In genomic region chr8:71988110-71988866, GRCm38 (mm10) we compare ENCODE assay signal across 8 mouse cellular contexts. TPM values are rescaled to one million over a fixed set of nuclear protein-coding genes. Genes with fewer than 3 reads are reported as not detected.
DNase-seq lines count a peak whose midpoint lies in the region.

No protein-coding gene starts in this region.

- DNase-seq in Muller cell, postnatal 12 days (ENCODE audit: inconsistent ontology term) = peak; percentile 43
- DNase-seq in cerebellum, adult 9-10 months = peak; percentile 71
- DNase-seq in frontal cortex, postnatal 10 days (ENCODE audit: low spot score in 2 of 2) = peak; percentile 37 to 75
- peak; percentile 66 for DNase-seq in induced T-regulatory cell, adult 2 months (ENCODE audit: low read depth)
- DNase-seq in left cerebral cortex, adult 8-10 months (ENCODE audit: low spot score in 2 of 2) = peak; percentile 65 to 68
- DNase-seq in lung, postnatal 4 days = peak; percentile 67 to 74
- DNase-seq in right cerebral cortex, postnatal 10 days (ENCODE audit: low spot score in 2 of 2) = peak; percentile 87 to 88
- DNase-seq in urinary bladder, postnatal 14 days (ENCODE audit: low spot score) = peak; percentile 64

RNA-seq across cellular contexts. Expression of gene Cyp4f18, which starts 21.1 kb away (rescaled TPM):
- total RNA-seq in left cerebral cortex, adult 8-10 months (2022) = not detected

RNA-seq across cellular contexts. Expression of gene Zfp961, which starts 37.5 kb away (rescaled TPM):
- 10 to 100 TPM; 13.0 to 23.1 (median 19.1) TPM for total RNA-seq in left cerebral cortex, adult 8-10 months (2022)

RNA-seq across cellular contexts. Expression of gene Olfr372, which starts 52.7 kb away (rescaled TPM):
- not detected for total RNA-seq in left cerebral cortex, adult 8-10 months (2022)

Comparison
In these comparisons a context has a peak if more than half of its experiments do, and no peak if none do; other contexts are left out.
1. Peak in every context shown above with its lines: DNase-seq.